Mouse (Mus musculus): ENCODE measurements around the gene Khdc4. TPM values are rescaled to one million over a fixed set of nuclear protein-coding genes. Genes with fewer than 3 reads are reported as not detected.

Gene Khdc4
- polyA plus RNA-seq, 1 experiment from 2014 or later: 60.2 TPM

DNA sequence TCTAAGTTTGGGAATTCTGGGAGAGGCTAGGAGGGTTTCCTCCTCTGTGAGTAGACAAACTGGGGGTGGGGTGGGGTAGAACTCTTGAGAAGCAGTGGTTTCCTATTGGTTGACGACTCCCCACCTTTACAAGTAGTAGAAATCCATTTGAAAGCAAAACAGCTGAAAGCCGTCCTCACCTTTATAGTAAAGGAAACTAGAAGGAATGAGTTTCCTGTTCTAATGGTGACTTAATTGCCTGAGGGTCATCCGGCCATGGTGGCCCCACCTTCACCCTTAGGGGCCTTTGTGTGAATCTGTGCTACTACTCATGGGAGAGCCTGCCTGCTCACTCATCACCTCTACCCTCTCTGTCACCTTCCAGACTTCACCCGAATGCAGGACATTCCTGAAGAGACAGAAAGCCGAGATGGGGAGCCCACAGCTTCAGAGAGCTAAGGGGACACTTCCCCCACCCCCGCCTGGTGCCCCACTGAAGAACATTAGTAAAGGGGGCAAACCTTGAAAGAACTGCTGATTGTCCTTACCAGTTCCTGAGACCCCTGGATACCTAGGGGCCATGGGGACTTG lies 39.1 kb upstream of the Khdc4 start:
- 65% methylated on average over 6 of the region's 6 CpGs for WGBS
- Histone ChIP-seq H3K9me3 (ENCODE audit: control insufficient read depth, low read length) (no peaks in the 10 kb centered on the region), H3K27ac (replicated peaks in 1 of 2; ENCODE audit: control insufficient read depth in 1 of 2, insufficient read depth in 1 of 2, low read depth in 2 of 2, low read length in 2 of 2) (no peak overlapping the region), H3K9ac (ENCODE audit: low read length) (no peak overlapping the region), H3K27me3 (ENCODE audit: control insufficient read depth, insufficient read depth, low read length) (no peaks in the 10 kb centered on the region), H3K4me3 (ENCODE audit: control insufficient read depth in 1 of 2, insufficient read depth in 1 of 2, low read depth in 1 of 2, low read length in 2 of 2) (no peak overlapping the region), H3K4me2 (ENCODE audit: low read length) (no peak overlapping the region), H3K4me1 (ENCODE audit: control insufficient read depth in 2 of 2, insufficient read depth in 2 of 2, low read length in 2 of 2) (no peaks in the 10 kb centered on the region), H3K36me3 (ENCODE audit: control insufficient read depth, insufficient read depth, low read length) (peaks cover 72% of the 10 kb centered on the region)
- ATAC-seq (ENCODE audit: insufficient number of reproducible peaks, insufficient read depth, low FRiP score, low read depth): no peak

- Histone ChIP-seq H3K27me3 (ENCODE audit: control insufficient read depth, insufficient read depth, low read length) (no peaks in the 10 kb centered on the region), H3K27ac (replicated peaks in 1 of 2; ENCODE audit: control insufficient read depth in 1 of 2, insufficient read depth in 1 of 2, low read depth in 2 of 2, low read length in 2 of 2) (no peak overlapping the region), H3K4me2 (ENCODE audit: low read length) (no peak overlapping the region), H3K36me3 (ENCODE audit: control insufficient read depth, insufficient read depth, low read length) (peaks cover 67% of the 10 kb centered on the region), H3K4me1 (ENCODE audit: control insufficient read depth in 2 of 2, insufficient read depth in 2 of 2, low read length in 2 of 2) (no peaks in the 10 kb centered on the region), H3K9me3 (ENCODE audit: control insufficient read depth, low read length) (no peaks in the 10 kb centered on the region), H3K9ac (ENCODE audit: low read length) (no peak overlapping the region), H3K4me3 (ENCODE audit: control insufficient read depth in 1 of 2, insufficient read depth in 1 of 2, low read depth in 1 of 2, low read length in 2 of 2) (no peak overlapping the region)
- 87% methylated on average over 3 of the region's 3 CpGs for WGBS
- no peak for ATAC-seq (ENCODE audit: insufficient number of reproducible peaks, insufficient read depth, low FRiP score, low read depth)
These were observed 38.5 kb upstream of the Khdc4 start for GRCm38 (mm10) chr3:88647076-88647475.

DNA sequence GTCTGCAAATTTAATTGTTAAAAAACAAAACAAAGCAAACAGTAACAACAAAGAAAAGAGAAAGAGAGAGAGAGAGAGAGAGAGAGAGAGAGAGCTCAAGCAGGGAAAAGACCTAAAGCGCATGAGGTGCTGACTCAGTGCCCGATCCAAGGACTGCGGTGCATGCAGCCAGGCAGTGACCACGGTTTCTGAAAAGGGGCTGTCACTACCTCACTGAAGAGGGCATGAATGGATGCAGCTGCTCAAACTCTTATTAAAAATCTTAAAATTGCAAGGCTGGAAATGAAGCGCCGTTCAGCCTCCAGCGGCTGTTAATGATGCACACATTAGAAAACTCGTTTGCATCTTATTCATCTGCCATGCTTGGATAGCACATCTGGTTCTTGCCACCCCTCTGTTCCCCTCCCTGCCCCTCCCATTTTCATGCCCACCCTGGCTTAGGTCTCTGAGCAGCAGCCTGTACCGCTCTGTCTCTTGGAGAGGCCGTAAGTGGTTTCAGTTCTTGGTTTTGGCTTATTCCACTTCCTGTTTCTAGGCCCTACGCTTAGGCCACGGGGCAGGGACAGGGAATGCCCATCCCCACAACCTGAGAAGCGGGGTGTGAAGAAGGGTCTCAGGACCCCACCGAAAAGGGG lies 37.7 kb upstream of the Khdc4 start:
- Histone ChIP-seq H3K9me3 (ENCODE audit: control insufficient read depth, low read length) (no peaks in the 10 kb centered on the region), H3K27ac (replicated peaks in 1 of 2; ENCODE audit: control insufficient read depth in 1 of 2, insufficient read depth in 1 of 2, low read depth in 2 of 2, low read length in 2 of 2) (no peak overlapping the region), H3K9ac (ENCODE audit: low read length) (no peak overlapping the region), H3K4me1 (ENCODE audit: control insufficient read depth in 2 of 2, insufficient read depth in 2 of 2, low read length in 2 of 2) (peaks cover 0 to under 1% of the 10 kb centered on the region in 2 experiments; a peak in 2 of 4 replicates), H3K27me3 (ENCODE audit: control insufficient read depth, insufficient read depth, low read length) (no peaks in the 10 kb centered on the region), H3K36me3 (ENCODE audit: control insufficient read depth, insufficient read depth, low read length) (peaks cover 59% of the 10 kb centered on the region), H3K4me2 (ENCODE audit: low read length) (no peak overlapping the region), H3K4me3 (ENCODE audit: control insufficient read depth in 1 of 2, insufficient read depth in 1 of 2, low read depth in 1 of 2, low read length in 2 of 2) (no peak overlapping the region)
- 87% methylated on average over 14 of the region's 14 CpGs for WGBS
- ATAC-seq (ENCODE audit: insufficient number of reproducible peaks, insufficient read depth, low FRiP score, low read depth): no peak

DNA sequence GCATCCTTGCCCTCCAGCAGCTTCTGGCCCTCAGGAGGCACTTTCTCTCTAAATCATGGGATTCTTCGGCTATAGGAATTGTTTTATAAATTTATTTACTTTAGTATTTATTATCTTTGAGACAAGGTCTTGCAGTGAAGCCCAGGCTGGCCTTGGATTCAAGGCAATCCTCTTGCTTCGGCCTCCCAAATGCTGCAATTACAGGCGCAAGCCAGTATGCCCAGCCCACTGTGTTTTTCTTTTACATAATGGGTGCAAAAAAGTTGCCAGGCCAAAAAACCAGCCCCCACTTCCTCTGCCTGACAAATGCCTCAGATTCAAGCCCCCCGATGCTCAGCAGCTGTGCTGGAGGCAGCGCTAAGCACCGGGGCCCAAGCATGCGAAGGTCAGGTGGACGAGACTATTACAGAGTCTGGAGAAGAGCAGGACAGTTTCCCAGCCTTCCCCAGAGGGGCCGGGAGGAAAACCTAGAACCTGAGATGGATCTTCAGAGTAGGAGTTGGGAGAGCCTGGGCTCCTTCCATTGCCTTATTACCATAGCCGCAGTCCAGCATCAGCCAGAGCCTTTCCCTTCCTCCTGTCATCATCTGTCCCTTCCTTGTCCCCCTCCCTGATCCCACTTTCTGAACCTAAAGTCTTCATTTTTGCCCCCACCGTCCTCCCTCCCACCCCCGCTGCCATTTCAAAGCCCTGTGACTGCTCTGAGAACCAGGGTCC lies 37.0 kb upstream of the Khdc4 start:
- Histone ChIP-seq H3K4me2 (ENCODE audit: low read length) (no peak overlapping the region), H3K9me3 (ENCODE audit: control insufficient read depth, low read length) (no peaks in the 10 kb centered on the region), H3K27me3 (ENCODE audit: control insufficient read depth, insufficient read depth, low read length) (no peaks in the 10 kb centered on the region), H3K4me1 (ENCODE audit: control insufficient read depth in 2 of 2, insufficient read depth in 2 of 2, low read length in 2 of 2) (peaks cover 2 to 3% of the 10 kb centered on the region in 2 experiments; a peak in 2 of 4 replicates), H3K27ac (replicated peaks in 1 of 2; ENCODE audit: control insufficient read depth in 1 of 2, insufficient read depth in 1 of 2, low read depth in 2 of 2, low read length in 2 of 2) (no peak overlapping the region), H3K36me3 (ENCODE audit: control insufficient read depth, insufficient read depth, low read length) (peaks cover 51% of the 10 kb centered on the region), H3K9ac (ENCODE audit: low read length) (no peak overlapping the region), H3K4me3 (ENCODE audit: control insufficient read depth in 1 of 2, insufficient read depth in 1 of 2, low read depth in 1 of 2, low read length in 2 of 2) (no peak overlapping the region)
- ATAC-seq (ENCODE audit: insufficient number of reproducible peaks, insufficient read depth, low FRiP score, low read depth): no peak
- WGBS: 82% methylated on average over 12 of the region's 12 CpGs

GRCm38 (mm10) chr3:88649186-88649585 lies 36.4 kb upstream of the Khdc4 start:
- ATAC-seq (ENCODE audit: insufficient number of reproducible peaks, insufficient read depth, low FRiP score, low read depth): no peak
- H3K36me3 ChIP-seq (ENCODE audit: control insufficient read depth, insufficient read depth, low read length): peaks cover 46% of the 10 kb centered on the region

GRCm38 (mm10) chr3:88649967-88650366 lies 35.6 kb upstream of the Khdc4 start:
- H3K4me2 ChIP-seq (ENCODE audit: low read length): no peak overlapping the region
- peaks cover 38% of the 10 kb centered on the region for H3K36me3 ChIP-seq (ENCODE audit: control insufficient read depth, insufficient read depth, low read length)
- no peaks in the 10 kb centered on the region for H3K27me3 ChIP-seq (ENCODE audit: control insufficient read depth, insufficient read depth, low read length)
- 94% methylated on average over 13 of the region's 13 CpGs for WGBS
- no peaks in the 10 kb centered on the region for H3K9me3 ChIP-seq (ENCODE audit: control insufficient read depth, low read length)
- H3K4me1 ChIP-seq (ENCODE audit: control insufficient read depth in 2 of 2, insufficient read depth in 2 of 2, low read length in 2 of 2): peaks cover 10 to 15% of the 10 kb centered on the region in 2 experiments
- no peak for ATAC-seq (ENCODE audit: insufficient number of reproducible peaks, insufficient read depth, low FRiP score, low read depth)
- no peak overlapping the region for H3K9ac ChIP-seq (ENCODE audit: low read length)
- H3K27ac ChIP-seq (replicated peaks in 1 of 2; ENCODE audit: control insufficient read depth in 1 of 2, insufficient read depth in 1 of 2, low read depth in 2 of 2, low read length in 2 of 2): no peak overlapping the region
- H3K4me3 ChIP-seq (ENCODE audit: control insufficient read depth in 1 of 2, insufficient read depth in 1 of 2, low read depth in 1 of 2, low read length in 2 of 2): no peak overlapping the region

More at GRCm38 (mm10) chr3:88649186-88649585, 36.4 kb upstream of the Khdc4 start:
- Histone ChIP-seq H3K27me3 (ENCODE audit: control insufficient read depth, insufficient read depth, low read length) (no peaks in the 10 kb centered on the region), H3K4me3 (ENCODE audit: control insufficient read depth in 1 of 2, insufficient read depth in 1 of 2, low read depth in 1 of 2, low read length in 2 of 2) (no peak overlapping the region), H3K9me3 (ENCODE audit: control insufficient read depth, low read length) (no peaks in the 10 kb centered on the region), H3K4me1 (ENCODE audit: control insufficient read depth in 2 of 2, insufficient read depth in 2 of 2, low read length in 2 of 2) (peaks cover 6 to 7% of the 10 kb centered on the region in 2 experiments), H3K9ac (ENCODE audit: low read length) (no peak overlapping the region), H3K4me2 (ENCODE audit: low read length) (no peak overlapping the region), H3K27ac (replicated peaks in 1 of 2; ENCODE audit: control insufficient read depth in 1 of 2, insufficient read depth in 1 of 2, low read depth in 2 of 2, low read length in 2 of 2) (no peak overlapping the region)
- 84% methylated on average over 10 of the region's 10 CpGs for WGBS

DNA sequence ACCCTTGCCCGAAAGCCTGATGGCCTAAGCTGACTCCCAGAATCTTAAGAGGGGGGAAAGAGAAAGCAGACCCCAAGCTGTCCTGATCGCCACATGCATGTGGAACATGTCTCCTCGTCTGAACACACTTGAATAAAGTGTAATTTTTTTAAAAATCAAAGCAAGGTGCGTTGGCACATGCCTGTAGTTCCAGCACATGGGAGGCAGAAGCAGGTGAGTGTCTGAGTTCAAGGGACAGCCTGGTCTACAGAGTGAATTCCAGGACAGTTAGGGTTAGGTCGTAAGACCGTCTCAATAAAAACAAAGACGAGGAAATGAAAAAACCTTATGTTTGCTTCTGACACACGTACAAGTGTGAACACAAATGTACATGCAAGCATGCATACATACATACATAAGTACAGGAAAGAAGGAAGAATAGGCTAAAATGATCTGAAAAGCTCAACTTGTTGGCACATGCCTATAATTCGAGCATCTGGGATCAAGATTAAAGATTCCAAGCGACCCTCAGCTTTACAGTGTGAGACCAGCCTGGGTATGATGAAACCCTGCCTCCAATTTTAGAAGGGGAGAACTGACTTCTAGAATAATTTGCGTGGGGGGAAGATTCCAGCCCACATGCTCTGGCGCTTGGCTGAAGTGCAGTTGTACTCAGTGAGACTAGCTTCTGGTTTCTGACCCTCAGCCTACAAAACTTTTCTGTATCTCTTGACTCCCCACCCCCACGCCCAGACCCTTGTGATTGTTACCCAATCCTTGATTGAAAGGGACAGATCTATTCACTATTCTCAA lies 34.7 kb upstream of the Khdc4 start:
- Histone ChIP-seq H3K4me3 (ENCODE audit: control insufficient read depth in 1 of 2, insufficient read depth in 1 of 2, low read depth in 1 of 2, low read length in 2 of 2) (no peak overlapping the region), H3K9me3 (ENCODE audit: control insufficient read depth, low read length) (no peaks in the 10 kb centered on the region), H3K4me2 (ENCODE audit: low read length) (no peak overlapping the region), H3K9ac (ENCODE audit: low read length) (no peak overlapping the region), H3K36me3 (ENCODE audit: control insufficient read depth, insufficient read depth, low read length) (peaks cover 28% of the 10 kb centered on the region), H3K4me1 (ENCODE audit: control insufficient read depth in 2 of 2, insufficient read depth in 2 of 2, low read length in 2 of 2) (peaks cover 16 to 20% of the 10 kb centered on the region in 2 experiments), H3K27ac (replicated peaks in 1 of 2; ENCODE audit: control insufficient read depth in 1 of 2, insufficient read depth in 1 of 2, low read depth in 2 of 2, low read length in 2 of 2) (no peak overlapping the region), H3K27me3 (ENCODE audit: control insufficient read depth, insufficient read depth, low read length) (no peaks in the 10 kb centered on the region)
- WGBS: 69% methylated on average over 13 of the region's 13 CpGs
- no peak for ATAC-seq (ENCODE audit: insufficient number of reproducible peaks, insufficient read depth, low FRiP score, low read depth)
